Mouse (Mus musculus) liver (tissue): ENCODE results near the gene 4931423N10Rik.

Experiments
- DNase-seq: peaks from one replicate; pipeline ENCODE4 v3.0.0-alpha.2; 2020; ENCODE audit warnings: mixed read lengths

Gene 4931423N10Rik

DNA sequence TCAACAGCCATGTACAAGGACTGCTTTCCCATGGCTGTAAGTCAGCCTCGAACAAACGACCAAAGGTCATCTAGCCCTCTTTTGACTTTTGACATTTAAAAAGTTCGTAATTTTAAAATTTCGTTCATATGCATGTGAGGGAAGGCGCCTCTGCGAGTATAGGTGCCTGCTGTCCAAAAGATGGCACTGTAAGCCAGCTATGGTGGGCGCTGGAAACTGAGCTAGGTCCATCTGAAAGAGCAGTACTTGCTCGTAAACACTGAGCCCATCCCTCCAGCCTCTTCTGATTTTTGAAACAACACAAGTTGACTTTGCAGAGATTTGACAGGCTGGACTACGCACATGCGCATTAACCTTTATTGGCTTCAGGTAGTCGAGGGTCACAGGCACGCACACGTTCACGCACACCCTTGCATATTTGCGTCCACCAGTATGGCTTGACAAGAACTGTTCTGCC lies at the start of gene 4931423N10Rik:
Gene 4931423N10Rik, plus strand, starts transcription at position 407 of the 457 bp plus-strand sequence.
- no peak for DNase-seq

DNA sequence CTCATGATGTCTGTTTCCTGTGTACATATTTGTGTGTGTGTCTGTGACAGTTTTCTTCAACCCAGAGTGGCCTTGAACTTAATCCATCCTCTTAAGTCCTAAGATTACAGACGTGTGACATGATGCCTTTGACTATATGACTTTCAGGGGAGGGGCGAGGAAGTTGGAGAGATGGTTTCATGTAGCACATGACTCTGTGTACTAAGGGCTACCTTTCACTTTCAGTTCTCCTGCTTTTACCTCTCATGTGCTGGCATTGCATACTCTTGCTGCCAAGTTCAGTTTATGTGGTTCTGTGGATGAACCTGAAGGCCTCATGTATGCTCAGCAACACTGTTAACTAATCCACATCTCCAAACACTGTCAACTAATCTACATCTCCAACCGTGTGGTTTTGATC lies 35.0 kb upstream of the 4931423N10Rik start:
- DNase-seq = no peak

GRCm38 (mm10) chr2:23194366-23194765 lies 12.9 kb upstream of the 4931423N10Rik start:
- no peak for DNase-seq

GRCm38 (mm10) chr2:23201034-23201433 lies 6.2 kb upstream of the 4931423N10Rik start:
- DNase-seq = no peak

GRCm38 (mm10) chr2:23202900-23203670 lies 4.2 kb upstream of the 4931423N10Rik start:
- DNase-seq = no peak

DNA sequence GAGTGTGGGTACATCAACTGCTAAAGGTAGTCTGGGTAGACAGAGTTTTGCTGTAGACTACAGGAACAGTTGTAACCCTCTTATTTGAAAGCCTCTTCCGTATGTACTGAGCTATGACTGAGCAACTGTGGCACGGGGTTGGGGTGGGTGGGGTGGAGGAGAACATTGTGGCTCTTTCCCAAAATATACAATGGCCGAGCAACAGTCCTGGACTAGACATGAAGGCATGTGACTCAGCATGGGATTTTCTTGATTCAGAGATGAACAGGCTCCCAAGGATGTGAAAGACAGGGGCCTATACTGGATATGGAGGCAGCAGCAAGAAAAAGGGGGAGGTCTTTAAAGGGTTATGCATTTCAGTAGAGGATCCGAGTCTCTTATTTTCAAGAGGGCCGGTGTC lies 6.4 kb downstream of the 4931423N10Rik start:
- DNase-seq = no peak

DNA sequence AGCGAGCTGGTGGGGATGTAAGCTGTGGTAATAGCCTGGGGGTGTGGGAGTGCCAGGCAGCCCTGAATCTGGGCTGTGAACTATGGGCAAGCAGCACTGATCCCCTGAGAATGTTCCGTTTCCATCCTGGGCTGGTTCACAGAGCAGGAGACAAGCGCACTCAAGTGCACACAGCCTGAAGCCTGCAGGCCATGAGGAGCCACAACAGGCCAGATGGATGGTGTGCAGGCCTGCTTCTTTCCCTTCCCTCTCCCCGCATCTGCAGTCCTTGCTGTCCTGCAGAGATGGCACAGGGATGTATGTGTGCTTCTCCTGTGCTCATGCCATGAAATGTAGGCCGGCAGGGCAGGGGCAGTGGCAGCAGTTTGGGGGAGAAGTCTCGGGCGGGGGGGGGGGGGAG lies 17.9 kb downstream of the 4931423N10Rik start:
- DNase-seq = no peak

DNA sequence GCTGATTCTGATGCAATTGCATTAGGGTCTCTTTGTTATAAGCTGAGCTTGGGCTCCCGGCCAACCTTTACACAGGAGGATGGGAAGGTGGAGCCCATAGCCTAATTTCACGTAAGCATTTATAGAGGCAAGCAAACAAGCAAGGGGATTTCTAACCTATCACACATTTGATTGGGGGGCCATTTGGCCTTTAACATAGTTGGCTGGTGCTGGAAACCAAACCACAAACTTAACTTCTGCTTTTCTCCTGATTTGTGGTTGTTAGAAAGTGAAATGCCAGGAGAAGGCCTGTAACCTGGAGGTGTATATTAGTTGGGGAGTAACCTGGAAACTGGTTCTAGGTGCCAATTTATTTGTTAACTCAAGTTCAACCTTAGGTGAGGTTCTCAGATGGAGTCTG lies 21.2 kb downstream of the 4931423N10Rik start:
- no peak for DNase-seq

- DNase-seq = peak; percentile 6
Observed at GRCm38 (mm10) chr2:23234065-23234773, 26.9 kb downstream of the 4931423N10Rik start.

- peak; percentile 12 for DNase-seq
Observed at GRCm38 (mm10) chr2:23290991-23291390, 83.7 kb downstream of the 4931423N10Rik start.

DNA sequence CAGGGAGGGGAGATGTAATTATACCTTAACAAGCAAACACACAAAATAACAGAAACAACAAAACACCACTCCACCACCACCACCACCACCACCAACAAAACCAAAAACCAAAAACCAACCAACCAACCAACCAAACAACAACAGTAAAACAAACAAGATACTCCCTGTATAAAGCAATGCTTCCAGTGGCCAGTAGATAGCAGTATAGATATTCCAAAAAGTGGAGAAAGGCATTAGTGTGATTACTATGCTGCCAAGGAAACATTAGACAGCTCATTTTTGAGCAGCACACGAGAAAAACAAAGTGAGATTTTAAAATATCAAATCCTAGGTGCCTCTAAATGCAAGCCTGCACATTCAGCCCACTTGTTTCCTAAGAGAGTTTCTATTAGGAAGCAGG lies 107.6 kb downstream of the 4931423N10Rik start:
- DNase-seq = no peak
